Mouse (Mus musculus) CH12.LX (cell line): ENCODE data around the gene Olfr1257. TPM values are rescaled to one million over a fixed set of nuclear protein-coding genes. Genes with fewer than 3 reads are reported as not detected.
"Not testable (repeated sequence)": the region's sequence is repeated elsewhere in the genome, so short reads cannot be mapped to it uniquely, and the experiment has no call there.

Source experiments
- DNase-seq: peaks from one replicate; pipeline ENCODE4 v3.0.0-alpha.2; 2013; ENCODE audit errors: extremely low read depth
- H3K27ac ChIP-seq: 2 replicates; pipeline ENCODE4 v1.5.1; 2012; ENCODE audit warnings: low read depth, mild to moderate bottlenecking, control low read depth, moderate library complexity; ENCODE audit not compliant: insufficient read depth
- H3K27me3 ChIP-seq: replicated peaks from 2 replicates; pipeline ENCODE3; 2012; ENCODE audit warnings: inconsistent platforms
- H3K36me3 ChIP-seq, 2 experiments: replicated peaks in 1 of 2; 2 replicates each; pipeline versions ENCODE3 to v1.6.1; 2012; ENCODE audit warnings: inconsistent platforms in 1 of 2, low read length in 1 of 2, mild to moderate bottlenecking in 1 of 2, mixed read lengths in 1 of 2, moderate library complexity in 1 of 2; ENCODE audit not compliant: control insufficient read depth in 1 of 2, insufficient read depth in 1 of 2
- H3K4me1 ChIP-seq, 2 experiments: 2 replicates each; pipeline ENCODE4 v1.6.1; 2012; ENCODE audit warnings: inconsistent platforms in 1 of 2, moderate library complexity in 1 of 2; ENCODE audit not compliant: insufficient read depth in 2 of 2, control insufficient read depth in 1 of 2
- H3K4me2 ChIP-seq: 2 replicates; pipeline ENCODE4 v1.6.1; 2012; ENCODE audit warnings: low read depth, mild to moderate bottlenecking, control low read depth; ENCODE audit not compliant: poor library complexity, insufficient read depth, severe bottlenecking
- H3K4me3 ChIP-seq, 3 experiments: fragments of 150-350 bp in 1 of 3; sonication (generic) in 1 of 3; replicated peaks in 1 of 3; 2 replicates each; pipeline versions ENCODE3 to v1.5.1; 2011 to 2012; ENCODE audit warnings: low read depth in 2 of 3, low read length in 2 of 3, mild to moderate bottlenecking in 2 of 3, moderate library complexity in 2 of 3, control low read depth in 1 of 3, improper control_type of control experiment in 1 of 3, inconsistent platforms in 1 of 3, mixed read lengths in 1 of 3; ENCODE audit not compliant: poor library complexity in 1 of 3
- H3K79me2 ChIP-seq: replicated peaks from 2 replicates; pipeline ENCODE4 v1.6.1; 2012; ENCODE audit warnings: mild to moderate bottlenecking, moderate library complexity; ENCODE audit not compliant: control insufficient read depth, poor library complexity, insufficient read depth, severe bottlenecking; ENCODE audit errors: extremely low read depth
- H3K9ac ChIP-seq: 2 replicates; pipeline ENCODE4 v1.6.1; 2012; ENCODE audit warnings: low read depth, mild to moderate bottlenecking, control low read depth, moderate library complexity; ENCODE audit not compliant: insufficient read depth
- H3K9me3 ChIP-seq: replicated peaks from 2 replicates; pipeline ENCODE3; 2012; ENCODE audit warnings: low read length, inconsistent platforms, mixed read lengths
- CTCF ChIP-seq, 2 experiments: IDR thresholded peaks in 1 of 2; conservative IDR thresholded peaks in 1 of 2; 2 replicates each; pipeline ENCODE4 v1.5.1; 2011 to 2012; ENCODE audit warnings: low read depth in 2 of 2, low read length in 2 of 2, improper control_type of control experiment in 1 of 2, inconsistent platforms in 1 of 2, mild to moderate bottlenecking in 1 of 2, moderate library complexity in 1 of 2
- MAFK ChIP-seq: IDR thresholded peaks from 2 replicates; pipeline ENCODE4 v1.6.1; 2011; ENCODE audit warnings: low read length, improper control_type of control experiment; ENCODE audit not compliant: insufficient replicate concordance
- MAX ChIP-seq: IDR thresholded peaks from 2 replicates; pipeline ENCODE4 v1.6.1; 2011; ENCODE audit warnings: low read length, improper control_type of control experiment
- MYC ChIP-seq: IDR thresholded peaks from 2 replicates; pipeline ENCODE4 v1.6.1; 2011; ENCODE audit warnings: low read depth, mild to moderate bottlenecking, improper control_type of control experiment, low read length
- NELFE ChIP-seq: IDR thresholded peaks from 2 replicates; pipeline ENCODE4 v1.6.1; 2011; ENCODE audit warnings: low read depth, low read length, improper control_type of control experiment
- RAD21 ChIP-seq: IDR thresholded peaks from 2 replicates; pipeline ENCODE4 v1.6.1; 2011; ENCODE audit warnings: low read depth, mild to moderate bottlenecking, low read length, improper control_type of control experiment, moderate library complexity
- TBP ChIP-seq: conservative IDR thresholded peaks from 2 replicates; pipeline ENCODE4 v1.6.1; 2011; ENCODE audit warnings: low read depth, low read length, improper control_type of control experiment
- USF2 ChIP-seq: conservative IDR thresholded peaks from 2 replicates; pipeline ENCODE4 v1.6.1; 2011; ENCODE audit warnings: low read depth, low read length, improper control_type of control experiment
- ZC3H11A ChIP-seq: IDR thresholded peaks from 2 replicates; pipeline ENCODE4 v1.6.1; 2012; ENCODE audit warnings: low read depth, mild to moderate bottlenecking, inconsistent platforms, low read length, improper control_type of control experiment
- dilution Hi-C: fragments of 300-500 bp; cut with MboI; formaldehyde crosslinking; loops from 2 replicates; pipeline ENCODE4 v1.14.3; 2020; ENCODE audit warnings: low sequenced_read_pairs; ENCODE audit not compliant: extremely low pct_unique_long_range_greater_than_20kb, extremely low pct_ligation_motif_present
- in situ Hi-C: fragments of 300-500 bp; cut with MboI; formaldehyde crosslinking; loops from 3 replicates; pipeline ENCODE4 v1.14.3; 2019; ENCODE audit warnings: low sequenced_read_pairs, low pct_ligation_motif_present, low pct_unique_long_range_greater_than_20kb, mixed read lengths
- polyA plus RNA-seq: library from polyadenylated mRNA; unstranded; fragments of >175 nt; gene quantifications from 2 replicates; pipeline ENCODE4 v1.2.1, GENCODE M21; 2012; ENCODE audit warnings: low read depth; ENCODE audit not compliant: insufficient read length
- total RNA-seq, 2 experiments: library from RNA; depleted of rRNA; stranded (reverse); fragments of 300-350 nt in 1 of 2; fragments of >200 nt in 1 of 2; gene quantifications; 2 replicates each; pipeline ENCODE4 v1.2.3; 2012 to 2014

The Olfr1257 gene
- total and polyA plus RNA-seq, 3 experiments: not detected

GRCm38 (mm10) chr2:89848105-89848504 is 30.1 kb upstream of the Olfr1257 start, which contains the start of gene Olfr48:
Gene Olfr48 (minus strand): TSS chr2:89848205.
- Histone ChIP-seq H3K9ac (no peak within 1 kb of the TSS), H3K27ac (no peak within 1 kb of the TSS), H3K27me3 (no peaks in the 10 kb centered on the region), H3K9me3 (peaks cover 22% of the 10 kb centered on the region), H3K36me3 (no peaks in the 10 kb centered on the region), H3K79me2 (no peaks in the 10 kb centered on the region), H3K4me3 (no peak within 1 kb of the TSS), H3K4me2 (no peak within 1 kb of the TSS), H3K4me1 (no peaks in the 10 kb centered on the region)
- TF ChIP-seq ZC3H11A (no peak), RAD21 (no peak), TBP (no peak), MAFK (no peak), MAX (no peak), CTCF (conservative IDR thresholded peaks at IDR 0.05 in 1 of 2, IDR thresholded peaks at IDR 0.05 in 1 of 2; ENCODE audit: low read depth in 2 of 2, low read length in 2 of 2) (no peak), NELFE (no peak), MYC (no peak)
- dilution Hi-C loops: no loop called here
- in situ Hi-C loops: no loop called here
- no peak for DNase-seq

- H3K4me3 ChIP-seq: no peak overlapping the region
- no peaks in the 10 kb centered on the region for H3K36me3 ChIP-seq
- no peaks in the 10 kb centered on the region for H3K27me3 ChIP-seq
- no peak for DNase-seq
- dilution Hi-C loops (no loop called here), in situ Hi-C loops (no loop called here)
- H3K9ac ChIP-seq: no peak overlapping the region
- H3K4me1 ChIP-seq: no peaks in the 10 kb centered on the region
- H3K79me2 ChIP-seq: no peaks in the 10 kb centered on the region
- H3K9me3 ChIP-seq: peaks cover 19% of the 10 kb centered on the region
- no peak for TF ChIP-seq USF2
- H3K4me2 ChIP-seq: no peak overlapping the region
- no peak overlapping the region for H3K27ac ChIP-seq
Observed at GRCm38 (mm10) chr2:89849230-89849629, 29.0 kb upstream of the Olfr1257 start.

- DNase-seq, dilution Hi-C loops: not testable (repeated sequence)
Observed at GRCm38 (mm10) chr2:89912616-89913015, 34.4 kb downstream of the Olfr1257 start.

More at GRCm38 (mm10) chr2:89912616-89913015, 34.4 kb downstream of the Olfr1257 start:
- H3K4me2 ChIP-seq, H3K4me3 ChIP-seq, H3K9ac ChIP-seq, in situ Hi-C loops, H3K27me3 ChIP-seq, H3K79me2 ChIP-seq, H3K36me3 ChIP-seq, H3K4me1 ChIP-seq, H3K27ac ChIP-seq: not testable (repeated sequence)
- H3K9me3 ChIP-seq: peaks cover 16% of the 10 kb centered on the region
